Mouse (Mus musculus) forebrain, embryonic 10.5 days (tissue): ENCODE results near the gene Tmem8b. TPM values are rescaled to one million over a fixed set of nuclear protein-coding genes. Genes with fewer than 3 reads are reported as not detected.

Experiments
- DNase-seq: peaks from one replicate; pipeline ENCODE4 v3.0.0-alpha.2; 2017; ENCODE audit warnings: low spot score; ENCODE audit errors: extremely low spot score
- H3K27ac ChIP-seq: fragments of 300-500 bp; sonication (generic); 2 replicates; pipeline ENCODE4 v1.5.1; 2016; ENCODE audit warnings: mild to moderate bottlenecking
- H3K27me3 ChIP-seq: fragments of 300-500 bp; sonication (generic); 2 replicates; pipeline ENCODE4 v1.6.1; 2016; ENCODE audit warnings: mild to moderate bottlenecking; ENCODE audit not compliant: poor library complexity, severe bottlenecking
- H3K36me3 ChIP-seq: fragments of 300-500 bp; sonication (generic); replicated peaks from 2 replicates; pipeline ENCODE4 v1.6.1; 2016; ENCODE audit warnings: mild to moderate bottlenecking, moderate library complexity
- H3K4me1 ChIP-seq: fragments of 300-500 bp; sonication (generic); 2 replicates; pipeline ENCODE4 v1.6.1; 2016
- H3K4me3 ChIP-seq: fragments of 300-500 bp; sonication (generic); 2 replicates; pipeline ENCODE4 v1.5.1; 2016; ENCODE audit warnings: mild to moderate bottlenecking, moderate library complexity
- H3K9me3 ChIP-seq: fragments of 300-500 bp; sonication (generic); 2 replicates; pipeline ENCODE4 v1.6.1; 2016; ENCODE audit warnings: mild to moderate bottlenecking, moderate library complexity
- WGBS: fragments of 180-500 bp; shearing (Covaris S2); methylation state at CpG from one replicate; pipeline ENCODE4 v1.1.7; 2016; 5-methylcytosine and 5-hydroxymethylcytosine counted together
- polyA plus RNA-seq: library from polyadenylated mRNA; unstranded; fragments of >200 nt; fragmentation: Nextera tagmentation; extraction: Ambion mirVana; gene quantifications from 2 replicates; pipeline ENCODE4 v1.2.1, GENCODE M21; 2016

Gene Tmem8b
- polyA plus RNA-seq, 1 experiment from 2014 or later: 4.2 TPM

DNA sequence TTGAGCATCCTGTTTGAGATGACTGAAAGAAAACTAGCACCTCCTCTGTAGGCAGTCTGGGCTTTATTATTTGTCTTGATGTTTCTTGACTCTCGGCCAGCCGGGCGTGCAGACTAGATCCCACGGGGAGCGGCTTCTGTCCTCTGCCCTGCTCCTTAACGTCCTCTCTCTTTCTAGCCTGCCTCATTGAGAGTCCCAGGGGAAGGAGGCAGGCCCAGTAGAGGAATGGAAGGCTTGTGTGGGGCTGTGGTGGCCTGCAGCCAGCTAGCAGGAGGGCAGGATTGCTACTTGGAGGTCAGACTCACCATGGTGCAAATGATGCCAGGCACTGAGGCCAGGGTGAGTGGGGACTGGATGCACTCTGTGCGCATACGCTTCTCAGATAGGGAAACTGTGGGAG is 35.1 kb downstream of the Tmem8b start:
- no peaks in the 10 kb centered on the region for H3K36me3 ChIP-seq
- WGBS: 88% methylated on average over 8 of the region's 8 CpGs
- H3K4me1 ChIP-seq: peaks cover 4% of the 10 kb centered on the region
- no peak overlapping the region for H3K4me3 ChIP-seq
- H3K27ac ChIP-seq: no peak overlapping the region
- no peaks in the 10 kb centered on the region for H3K9me3 ChIP-seq
- no peaks in the 10 kb centered on the region for H3K27me3 ChIP-seq
- no peak for DNase-seq

DNA sequence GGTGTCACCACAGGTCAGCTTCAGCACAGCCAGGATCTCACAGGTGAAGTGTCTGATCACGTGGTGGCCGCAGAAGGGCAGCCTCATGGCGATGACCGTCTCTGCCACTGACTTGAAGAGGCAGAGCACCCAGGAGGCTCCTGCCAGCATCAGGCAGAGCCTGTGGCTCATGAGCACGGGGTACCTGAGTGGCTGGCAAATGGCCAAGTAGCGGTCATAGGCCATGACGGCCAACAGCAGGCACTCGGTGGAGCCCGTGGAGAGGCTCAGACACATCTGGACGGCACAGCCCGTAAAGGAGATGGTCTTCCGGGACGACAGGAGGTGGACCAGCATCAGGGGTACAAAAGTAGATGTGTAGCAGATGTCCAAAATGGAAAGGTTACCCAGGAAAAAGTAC is 37.2 kb downstream of the Tmem8b start:
- no peaks in the 10 kb centered on the region for H3K9me3 ChIP-seq
- no peak overlapping the region for H3K4me3 ChIP-seq
- H3K27me3 ChIP-seq: no peaks in the 10 kb centered on the region
- H3K36me3 ChIP-seq: no peaks in the 10 kb centered on the region
- WGBS: 93% methylated on average over 13 of the region's 13 CpGs
- DNase-seq: no peak
- no peak overlapping the region for H3K27ac ChIP-seq
- H3K4me1 ChIP-seq: peaks cover 4% of the 10 kb centered on the region

DNA sequence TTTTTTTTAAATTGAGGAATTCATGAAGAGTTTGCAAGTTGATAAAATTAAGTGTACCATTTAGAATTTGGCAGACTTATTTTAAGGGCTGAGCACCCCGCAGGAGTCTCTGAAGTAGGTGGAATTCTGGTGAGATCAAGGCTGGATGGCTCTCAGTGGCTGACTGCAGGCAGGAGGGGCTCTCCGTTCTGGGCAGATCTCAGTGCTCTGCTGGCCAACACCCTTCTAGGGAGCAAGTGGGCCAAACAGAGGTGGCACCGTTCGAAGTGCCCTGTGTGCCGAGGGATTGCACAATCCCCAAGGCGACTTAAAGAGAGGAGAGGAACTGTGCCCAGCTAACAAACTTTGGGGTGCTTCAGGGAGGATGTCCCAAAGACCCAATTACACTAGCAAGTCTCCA is 41.1 kb downstream of the Tmem8b start, which contains the start of gene Olfr71:
Olfr71 (minus strand) TSS at position 387 of the 400 bp plus-strand sequence.
- Histone ChIP-seq H3K27me3 (peaks cover 9% of the 10 kb centered on the region; the same call in 1 of the 2 replicates), H3K4me1 (peaks cover 4% of the 10 kb centered on the region), H3K9me3 (no peaks in the 10 kb centered on the region), H3K27ac (no peak within 1 kb of the TSS), H3K4me3 (no peak within 1 kb of the TSS), H3K36me3 (no peaks in the 10 kb centered on the region)
- WGBS: 86% methylated on average over 6 of the region's 6 CpGs
- no peak for DNase-seq

DNA sequence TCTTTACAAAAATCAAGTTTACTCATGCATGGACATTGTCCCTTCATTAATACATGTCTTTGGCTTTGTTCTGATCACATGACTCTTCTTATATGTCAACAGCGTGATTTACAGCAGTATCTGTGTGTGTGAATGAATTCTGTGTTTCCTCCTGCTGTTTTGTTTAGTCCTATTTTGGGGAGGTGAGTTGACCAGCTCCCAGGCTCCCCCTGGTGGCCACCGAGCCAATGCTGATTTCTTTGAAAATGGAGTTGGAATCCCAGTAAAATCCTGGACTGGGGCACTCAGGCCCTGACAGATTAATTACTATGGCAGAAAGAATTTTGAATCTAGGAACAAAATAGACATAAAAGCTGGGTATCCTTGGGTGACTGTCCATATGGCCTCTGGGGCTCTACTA is 43.0 kb downstream of the Tmem8b start:
- 2% methylated on average over 2 of the region's 2 CpGs for WGBS
- no peaks in the 10 kb centered on the region for H3K9me3 ChIP-seq
- DNase-seq: peak; percentile 75
- H3K27me3 ChIP-seq: peaks cover 9% of the 10 kb centered on the region; the same call in 1 of the 2 replicates
- H3K4me3 ChIP-seq: no peak overlapping the region
- H3K27ac ChIP-seq: no peak overlapping the region
- no peaks in the 10 kb centered on the region for H3K36me3 ChIP-seq
- H3K4me1 ChIP-seq: peaks cover 4% of the 10 kb centered on the region

DNA sequence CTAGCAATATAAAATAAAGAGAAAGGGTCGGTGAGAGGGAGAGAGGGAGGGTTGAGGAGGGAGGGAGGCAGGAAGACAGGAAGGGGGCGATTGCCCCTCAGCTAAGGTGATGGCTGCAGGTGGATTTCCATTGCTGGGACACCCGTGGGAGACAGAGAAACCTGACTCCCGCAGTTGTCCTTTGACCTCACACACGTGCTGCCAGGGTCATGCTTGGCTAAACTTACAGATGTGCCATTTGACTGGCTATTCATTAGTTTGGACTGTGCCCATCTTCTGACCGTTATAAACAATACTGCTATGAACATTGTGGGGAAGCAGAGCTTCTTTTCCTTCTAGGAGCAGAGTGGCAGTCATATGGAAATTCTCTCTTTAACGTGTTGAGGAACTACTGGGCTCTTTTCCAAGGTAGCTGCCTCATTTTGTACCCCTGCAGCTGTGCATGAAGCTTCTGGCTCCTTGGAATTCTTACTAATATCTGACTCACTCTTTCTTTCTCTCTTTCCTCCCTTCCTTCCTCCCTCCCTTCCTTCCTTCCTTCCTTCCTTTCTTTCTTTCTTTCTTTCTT is 45.0 kb downstream of the Tmem8b start:
- Histone ChIP-seq H3K4me1 (no peaks in the 10 kb centered on the region), H3K27me3 (peaks cover 9% of the 10 kb centered on the region; the same call in 1 of the 2 replicates), H3K27ac (no peak overlapping the region), H3K36me3 (no peaks in the 10 kb centered on the region), H3K4me3 (no peak overlapping the region), H3K9me3 (no peaks in the 10 kb centered on the region)
- WGBS: 48% methylated on average over 7 of the region's 7 CpGs
- no peak for DNase-seq

DNA sequence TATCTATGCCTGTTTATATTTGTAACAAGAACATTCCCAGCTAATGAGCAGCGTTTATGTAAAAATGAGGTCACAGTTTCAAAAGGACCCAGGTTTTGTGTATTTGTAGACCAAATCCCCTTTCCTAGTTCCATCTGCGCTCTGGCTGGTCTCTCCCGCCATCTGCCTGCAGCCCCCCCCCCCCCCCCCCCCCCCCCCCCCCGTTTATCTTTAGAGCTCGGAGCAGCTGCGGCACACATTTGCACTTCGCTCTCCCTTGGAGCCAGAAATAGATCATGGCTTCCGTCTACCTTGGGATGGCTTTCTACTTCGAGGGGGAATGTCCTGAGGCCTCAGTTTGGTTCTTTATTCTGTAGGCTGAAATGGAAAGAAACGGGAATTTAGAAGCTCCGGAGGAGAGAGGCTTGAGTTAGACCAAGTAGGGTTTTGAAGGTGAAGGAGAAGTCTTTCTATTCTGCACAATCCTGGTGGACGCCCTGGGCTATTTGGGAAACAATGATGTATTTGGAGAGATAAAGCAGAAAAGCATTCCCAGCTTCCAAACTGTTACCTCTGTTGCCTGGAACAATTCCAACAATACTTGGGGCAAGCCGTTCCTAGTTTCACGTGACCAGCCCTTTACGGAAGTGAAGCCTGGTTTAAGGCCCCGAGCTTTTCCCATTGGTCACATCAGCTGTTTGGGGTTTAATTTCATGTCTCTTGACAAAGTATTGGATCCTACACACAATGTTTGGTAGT is 51.9 kb downstream of the Tmem8b start:
- no peak for DNase-seq
- H3K4me3 ChIP-seq: no peak overlapping the region
- no peaks in the 10 kb centered on the region for H3K36me3 ChIP-seq
- no peak overlapping the region for H3K27ac ChIP-seq
- H3K9me3 ChIP-seq: no peaks in the 10 kb centered on the region
- no peaks in the 10 kb centered on the region for H3K4me1 ChIP-seq
- H3K27me3 ChIP-seq: no peaks in the 10 kb centered on the region
- 87% methylated on average over 14 of the region's 16 CpGs for WGBS

DNA sequence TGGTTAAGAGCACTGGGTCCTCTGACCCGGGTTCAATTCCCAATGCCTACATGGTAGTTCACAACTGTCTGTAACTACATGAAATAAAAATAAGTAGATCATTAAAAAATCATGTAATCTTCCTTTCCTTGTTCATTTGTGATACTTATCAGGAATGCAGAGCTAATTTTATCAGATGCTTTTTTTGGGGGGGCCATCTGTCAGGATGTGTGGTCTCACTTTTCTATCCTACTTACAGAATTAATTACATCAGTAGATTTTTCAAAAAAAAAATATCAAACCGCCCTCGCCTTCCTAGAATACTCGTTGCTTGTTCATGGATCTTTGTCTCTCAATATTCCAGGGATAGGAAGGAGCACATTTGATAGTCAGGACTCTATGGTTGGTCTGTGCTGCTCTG is 53.4 kb downstream of the Tmem8b start:
- no peak overlapping the region for H3K4me3 ChIP-seq
- H3K9me3 ChIP-seq: no peaks in the 10 kb centered on the region
- no peaks in the 10 kb centered on the region for H3K36me3 ChIP-seq
- no peaks in the 10 kb centered on the region for H3K4me1 ChIP-seq
- no peak for DNase-seq
- H3K27me3 ChIP-seq: no peaks in the 10 kb centered on the region
- WGBS: 86% methylated on average over 4 of the region's 4 CpGs
- no peak overlapping the region for H3K27ac ChIP-seq

DNA sequence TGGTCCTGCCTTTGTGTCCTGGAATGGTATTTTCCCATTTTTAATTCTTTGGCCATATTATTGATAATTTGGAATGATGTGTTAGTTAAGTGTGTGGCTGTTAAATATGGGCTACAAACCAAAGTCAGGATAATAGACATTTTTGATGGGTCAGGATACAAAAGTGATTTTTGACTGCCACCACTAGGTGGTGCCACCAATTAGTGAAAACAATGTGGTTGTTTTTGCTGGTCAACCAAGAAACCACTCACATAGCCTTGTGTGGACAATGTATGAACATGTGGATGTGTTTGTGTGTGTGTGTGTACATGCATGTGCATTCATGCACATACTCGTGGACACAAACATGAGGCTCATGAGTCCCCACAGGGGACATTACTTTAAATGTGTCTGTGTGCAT is 56.0 kb downstream of the Tmem8b start:
- no peak for DNase-seq
- WGBS: 47% methylated on average over 1 of the region's 1 CpGs
- no peaks in the 10 kb centered on the region for H3K27me3 ChIP-seq
- H3K4me3 ChIP-seq: no peak overlapping the region
- H3K36me3 ChIP-seq: no peaks in the 10 kb centered on the region
- H3K9me3 ChIP-seq: no peaks in the 10 kb centered on the region
- H3K4me1 ChIP-seq: no peaks in the 10 kb centered on the region; the same call in 1 of the 2 replicates
- H3K27ac ChIP-seq: no peak overlapping the region

DNA sequence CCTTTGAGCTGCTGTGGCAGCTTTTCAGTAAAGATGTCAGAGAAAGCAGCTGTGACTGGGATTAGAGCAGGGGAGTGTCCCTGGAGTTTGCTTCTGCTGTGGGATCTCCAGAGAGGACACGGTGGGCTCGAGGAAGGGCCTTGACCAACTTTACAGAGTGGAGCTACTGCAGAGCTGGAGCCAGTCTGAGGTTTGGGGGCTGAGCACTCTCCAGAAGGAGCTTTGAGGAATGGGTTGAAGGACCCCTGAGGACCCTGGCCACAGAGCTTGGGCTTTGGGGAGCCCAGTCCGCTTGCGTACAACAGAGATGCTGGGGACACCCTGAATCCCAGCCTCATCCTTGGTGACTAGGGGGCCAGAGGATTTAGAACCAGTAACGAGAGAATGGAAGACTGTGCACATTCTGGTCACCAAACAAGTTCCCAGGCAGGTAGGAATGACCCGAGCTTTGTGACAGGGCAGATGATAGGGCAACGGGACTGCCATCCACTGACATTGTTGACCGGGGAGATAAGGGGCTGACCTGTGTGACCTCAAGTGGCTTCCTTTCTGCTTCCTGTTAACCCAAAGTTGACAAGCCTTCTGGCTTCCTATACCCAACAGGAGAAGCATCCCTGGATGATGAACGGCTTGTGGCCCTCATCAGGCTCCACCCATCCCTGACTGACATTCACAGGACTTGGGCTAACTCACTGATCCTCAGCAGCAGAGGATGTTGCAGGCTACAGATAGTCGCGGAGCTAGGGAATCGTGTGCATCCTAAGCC is 57.6 kb downstream of the Tmem8b start:
- H3K36me3 ChIP-seq: no peaks in the 10 kb centered on the region
- DNase-seq: no peak
- no peaks in the 10 kb centered on the region for H3K27me3 ChIP-seq
- no peak overlapping the region for H3K27ac ChIP-seq
- H3K9me3 ChIP-seq: no peaks in the 10 kb centered on the region
- WGBS: 80% methylated on average over 12 of the region's 12 CpGs
- peaks cover 8% of the 10 kb centered on the region; the same call in 1 of the 2 replicates for H3K4me1 ChIP-seq
- no peak overlapping the region for H3K4me3 ChIP-seq

DNA sequence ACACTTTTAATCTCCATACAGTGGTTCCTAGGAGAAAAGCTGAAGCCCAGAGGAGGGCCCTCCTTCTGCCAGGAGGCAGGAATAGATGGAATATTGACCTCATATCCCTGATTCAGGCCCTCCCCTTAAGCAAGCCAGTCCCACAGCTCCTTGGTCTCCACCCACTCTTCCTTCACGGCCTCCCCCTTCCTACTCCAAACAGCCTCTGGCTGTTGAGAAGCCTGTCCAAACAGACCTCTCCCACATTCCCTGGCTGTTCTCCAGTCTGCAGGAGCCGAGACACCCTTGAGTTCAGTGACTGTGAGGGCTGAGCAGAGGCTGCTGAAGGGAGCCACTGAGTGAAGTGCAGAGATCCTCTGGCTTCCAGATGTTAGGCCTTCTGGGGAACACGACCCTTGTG is 58.2 kb downstream of the Tmem8b start, which contains the start of gene Hrct1:
Hrct1 (plus strand) TSS at position 194 of the 400 bp plus-strand sequence.
- Histone ChIP-seq H3K27me3 (no peaks in the 10 kb centered on the region), H3K4me1 (peaks cover 8% of the 10 kb centered on the region; the same call in 1 of the 2 replicates), H3K27ac (0 out of 2 replicates have a peak within 1 kb of the TSS, but pooled peaks have one; percentile 2), H3K9me3 (no peaks in the 10 kb centered on the region), H3K36me3 (no peaks in the 10 kb centered on the region), H3K4me3 (no peak within 1 kb of the TSS)
- DNase-seq: no peak
- 60% methylated on average over 3 of the region's 3 CpGs for WGBS

DNA sequence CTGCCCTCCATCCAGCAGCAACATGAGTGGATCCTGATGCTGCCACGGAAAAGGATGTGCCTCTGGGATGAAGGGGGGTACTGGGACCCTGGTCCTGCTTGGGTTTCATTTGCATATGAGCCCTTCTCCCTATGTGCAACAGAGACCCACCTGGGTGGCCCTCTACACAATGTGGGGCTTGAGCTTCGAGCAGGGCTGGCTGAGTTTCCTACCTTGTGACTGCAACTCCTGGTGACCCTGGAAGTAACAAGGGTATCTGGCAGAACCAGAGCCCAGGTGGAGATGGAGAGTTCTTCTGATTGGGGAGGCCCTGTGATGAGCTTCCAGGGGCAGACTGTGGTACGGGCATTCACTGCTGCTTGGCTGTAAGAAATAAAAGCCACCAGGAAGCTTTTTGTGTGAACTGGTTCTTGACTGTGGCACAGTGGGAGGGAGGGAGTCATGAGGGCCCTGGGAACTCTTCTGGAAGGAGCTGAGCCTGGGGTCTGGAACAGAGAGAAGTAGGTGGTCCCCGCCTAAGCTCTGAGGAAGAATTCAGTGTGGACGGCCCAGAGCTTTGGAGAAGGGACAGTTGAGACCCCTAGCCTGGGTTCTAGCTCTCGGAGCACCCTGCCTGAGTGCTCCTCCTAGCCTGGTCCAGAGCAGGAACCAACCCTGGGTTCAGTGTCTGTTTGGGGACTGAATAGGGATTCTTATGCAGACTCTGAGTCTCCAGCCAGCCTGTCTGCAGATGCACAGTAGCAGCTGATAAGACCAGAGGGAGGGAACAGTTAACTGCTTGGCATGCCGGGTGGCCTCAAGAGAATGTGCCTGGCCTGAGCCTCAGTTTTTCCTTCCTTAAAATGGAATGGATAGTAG is 59.2 kb downstream of the Tmem8b start:
- Histone ChIP-seq H3K4me3 (no peak overlapping the region), H3K4me1 (peaks cover 12% of the 10 kb centered on the region), H3K9me3 (no peaks in the 10 kb centered on the region), H3K27ac (0 out of 2 replicates have a peak overlapping the region, but pooled peaks have one; percentile 2), H3K27me3 (no peaks in the 10 kb centered on the region), H3K36me3 (no peaks in the 10 kb centered on the region)
- WGBS: 81% methylated on average over 7 of the region's 7 CpGs
- no peak for DNase-seq

DNA sequence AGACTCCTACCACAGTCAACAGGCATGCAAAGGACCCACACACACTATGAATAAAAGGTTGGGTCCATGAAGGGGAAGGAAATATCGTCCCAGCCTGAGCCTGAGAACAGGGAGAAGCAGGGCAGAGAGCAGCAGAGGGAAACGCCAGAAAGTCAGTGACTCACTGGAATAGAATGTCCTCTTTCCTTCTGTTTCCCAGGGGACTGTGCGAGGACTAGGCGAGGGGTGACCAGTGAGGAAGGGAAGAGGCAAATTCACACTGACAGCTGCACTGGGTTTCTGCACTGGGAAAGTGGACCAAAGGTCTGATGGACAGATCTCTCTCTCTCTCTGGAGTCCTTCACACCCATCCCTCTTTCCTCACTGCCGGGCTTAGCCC is 59.8 kb downstream of the Tmem8b start:
- Histone ChIP-seq H3K4me1 (peaks cover 12% of the 10 kb centered on the region), H3K27ac (no peak overlapping the region), H3K36me3 (no peaks in the 10 kb centered on the region), H3K9me3 (no peaks in the 10 kb centered on the region), H3K4me3 (no peak overlapping the region), H3K27me3 (no peaks in the 10 kb centered on the region)
- DNase-seq: no peak
- 80% methylated on average over 5 of the region's 5 CpGs for WGBS
